8 mouse cellular contexts compared by ENCODE assay signal in the genomic region with DNA sequence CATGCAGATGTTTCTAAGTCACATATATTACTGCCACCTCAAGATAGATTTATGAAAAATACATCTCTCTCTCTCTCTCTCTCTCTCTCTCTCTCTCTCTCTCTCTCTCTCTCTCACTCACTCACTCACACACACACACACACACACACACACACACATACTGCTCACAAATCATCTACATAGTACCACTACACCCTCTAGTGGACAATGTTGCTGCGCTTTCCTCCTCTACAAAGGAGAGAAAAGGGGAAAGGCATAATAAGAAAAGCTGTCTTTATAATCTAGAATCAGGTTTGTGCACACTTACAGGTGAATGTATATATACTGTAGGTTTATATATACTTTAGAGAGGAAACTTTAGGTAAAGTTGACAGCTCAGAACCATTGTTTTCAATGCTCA. TPM values are rescaled to one million over a fixed set of nuclear protein-coding genes. Genes with fewer than 3 reads are reported as not detected.
DNase-seq lines count a peak whose midpoint lies in the region; ATAC-seq lines count a peak whose summit lies in the region.

No protein-coding gene starts in this region.

- peak; percentile 61; the same call in 1 of the 2 replicates for ATAC-seq in hindbrain, embryonic 14.5 days (ENCODE audit: low FRiP score)
- no peak for ATAC-seq in hindbrain, embryonic 12.5 days (ENCODE audit: low FRiP score)

- peak; percentile 79 for DNase-seq in hindbrain, embryonic 14.5 days (ENCODE audit: low spot score)
- DNase-seq in urinary bladder, postnatal 14 days (ENCODE audit: low spot score) = peak; percentile 5
- no peak for DNase-seq in urinary bladder, postnatal 4 days (ENCODE audit: low spot score in 2 of 2)
- peak; percentile 6 for DNase-seq in induced T-regulatory cell, adult 2 months (ENCODE audit: low read depth)
- peak; percentile 75 for DNase-seq in retina, embryonic 14.5 days (ENCODE audit: low spot score)
- no peak for DNase-seq in gastrocnemius, adult 8-10 months (ENCODE audit: low spot score in 2 of 2)
- DNase-seq in gastrocnemius, postnatal 25 days = no peak

- H3K9ac ChIP-seq in hindbrain, embryonic 14.5 days = no peak overlapping the region
- no peak overlapping the region for H3K9ac ChIP-seq in hindbrain, embryonic 12.5 days

- no peaks in the 10 kb centered on the region for H3K27me3 ChIP-seq in hindbrain, embryonic 14.5 days (ENCODE audit: control insufficient read depth, insufficient read depth, low read length)
- no peaks in the 10 kb centered on the region for H3K27me3 ChIP-seq in hindbrain, embryonic 12.5 days

- no peaks in the 10 kb centered on the region for H3K36me3 ChIP-seq in hindbrain, embryonic 14.5 days (replicated peaks; ENCODE audit: control insufficient read depth, insufficient read depth)
- no peaks in the 10 kb centered on the region for H3K36me3 ChIP-seq in hindbrain, embryonic 12.5 days

- no peaks in the 10 kb centered on the region for H3K9me3 ChIP-seq in hindbrain, embryonic 14.5 days (ENCODE audit: control insufficient read depth, low read length)
- no peaks in the 10 kb centered on the region for H3K9me3 ChIP-seq in hindbrain, embryonic 12.5 days (replicated peaks)

- 31% methylated on average over 1 of the region's 1 CpGs for WGBS in hindbrain, embryonic 14.5 days
- WGBS in hindbrain, embryonic 12.5 days = 27% methylated on average over 1 of the region's 1 CpGs

- H3K4me3 ChIP-seq in hindbrain, embryonic 14.5 days (replicated peaks; ENCODE audit: low read length) = no peak overlapping the region
- no peak overlapping the region for H3K4me3 ChIP-seq in hindbrain, embryonic 12.5 days

- no peak overlapping the region for H3K27ac ChIP-seq in hindbrain, embryonic 14.5 days
- H3K27ac ChIP-seq in hindbrain, embryonic 12.5 days = no peak overlapping the region

- H3K4me1 ChIP-seq in hindbrain, embryonic 14.5 days (replicated peaks; ENCODE audit: control insufficient read depth, insufficient read depth, low read length) = no peaks in the 10 kb centered on the region
- H3K4me1 ChIP-seq in hindbrain, embryonic 12.5 days = no peaks in the 10 kb centered on the region

- no peak overlapping the region for H3K4me2 ChIP-seq in hindbrain, embryonic 14.5 days (replicated peaks)
- H3K4me2 ChIP-seq in hindbrain, embryonic 12.5 days (replicated peaks) = no peak overlapping the region

RNA-seq across cellular contexts. Expression of a gene that starts 43.6 kb away (rescaled TPM):
- 9.8 TPM in 2 replicates for polyA plus RNA-seq in hindbrain, embryonic 14.5 days (2014; fragmentation: Nextera tagmentation; extraction: Ambion mirVana)
- polyA plus RNA-seq in hindbrain, embryonic 12.5 days (2016; fragmentation: Nextera tagmentation; extraction: Ambion mirVana) = 13.4 and 15.3 TPM in 2 replicates
- 1 to 10 TPM; 4.0 to 4.9 (median 4.4) TPM for total RNA-seq in gastrocnemius, adult 8-10 months (2022)
- 1 to 10 TPM; 3.8 to 4.7 TPM for total RNA-seq in gastrocnemius, postnatal 25 days (2021)

Comparison
In these comparisons a context has a peak if more than half of its experiments do, and no peak if none do; other contexts are left out.
1. DNase-seq: peak in hindbrain, embryonic 14.5 days (single experiment), urinary bladder, postnatal 14 days (single experiment), induced T-regulatory cell, adult 2 months (single experiment) and retina, embryonic 14.5 days (single experiment); none in urinary bladder, postnatal 4 days (0 of 2), gastrocnemius, adult 8-10 months (0 of 2) and gastrocnemius, postnatal 25 days (single experiment).